Mouse (Mus musculus) lung, postnatal 14 days (tissue): ENCODE measurements at regions not wholly inside any gene's neighbourhood (a gene's known extent, or its start where the extent isn't known, plus 50 kb on each side); places are given as distances from the start of the nearest gene placed in this dataset.

Source experiments
- DNase-seq: peaks from one replicate; pipeline ENCODE4 v3.0.0; 2021

- DNase-seq, result peak; percentile 45
These were observed 101.1 kb upstream of the Man2a1 start for GRCm38 (mm10) chr17:64499281-64499997.

- DNase-seq, result no peak
These were observed 98.2 kb upstream of the Man2a1 start for GRCm38 (mm10) chr17:64502376-64502775.

- no peak for DNase-seq
These were observed 94.6 kb upstream of the Man2a1 start for GRCm38 (mm10) chr17:64505956-64506355.

- DNase-seq, result no peak
These were observed 89.3 kb upstream of the Man2a1 start for GRCm38 (mm10) chr17:64511139-64511779.

GRCm38 (mm10) chr17:64522213-64522612 lies 78.3 kb upstream of the Man2a1 start:
- DNase-seq, result no peak

- DNase-seq, result no peak
These were observed 76.6 kb upstream of the Man2a1 start for GRCm38 (mm10) chr17:64523899-64524298.

- no peak for DNase-seq
These were observed 72.7 kb upstream of the Man2a1 start for GRCm38 (mm10) chr17:64527817-64528216.

GRCm38 (mm10) chr17:64528476-64528875 lies 72.1 kb upstream of the Man2a1 start:
- no peak for DNase-seq

- no peak for DNase-seq
These were observed 71.1 kb upstream of the Man2a1 start for GRCm38 (mm10) chr17:64529296-64529994.

GRCm38 (mm10) chr17:64531150-64531549 lies 69.4 kb upstream of the Man2a1 start:
- DNase-seq, result no peak

- no peak for DNase-seq
These were observed 66.2 kb upstream of the Man2a1 start for GRCm38 (mm10) chr17:64534323-64534722.

GRCm38 (mm10) chr17:64538520-64538953 lies 62.0 kb upstream of the Man2a1 start:
- DNase-seq, result no peak

- no peak for DNase-seq
These were observed 60.1 kb upstream of the Man2a1 start for GRCm38 (mm10) chr17:64540411-64540810.

- no peak for DNase-seq
These were observed 52.0 kb upstream of the Man2a1 start for GRCm38 (mm10) chr17:64548536-64548935.

GRCm38 (mm10) chr17:64550034-64550433 lies 50.5 kb upstream of the Man2a1 start:
- DNase-seq, result no peak
